Mouse (Mus musculus): ENCODE results near the gene Stox1. TPM values are rescaled to one million over a fixed set of nuclear protein-coding genes. Genes with fewer than 3 reads are reported as not detected.
A peak's percentile ranks its signal among the peaks of the same experiment; 100 is the strongest.

Stox1 gene
- 2.7 and 3.1 TPM in 2 replicates for polyA plus RNA-seq (2014; fragmentation: Nextera tagmentation; extraction: Ambion mirVana)

DNA sequence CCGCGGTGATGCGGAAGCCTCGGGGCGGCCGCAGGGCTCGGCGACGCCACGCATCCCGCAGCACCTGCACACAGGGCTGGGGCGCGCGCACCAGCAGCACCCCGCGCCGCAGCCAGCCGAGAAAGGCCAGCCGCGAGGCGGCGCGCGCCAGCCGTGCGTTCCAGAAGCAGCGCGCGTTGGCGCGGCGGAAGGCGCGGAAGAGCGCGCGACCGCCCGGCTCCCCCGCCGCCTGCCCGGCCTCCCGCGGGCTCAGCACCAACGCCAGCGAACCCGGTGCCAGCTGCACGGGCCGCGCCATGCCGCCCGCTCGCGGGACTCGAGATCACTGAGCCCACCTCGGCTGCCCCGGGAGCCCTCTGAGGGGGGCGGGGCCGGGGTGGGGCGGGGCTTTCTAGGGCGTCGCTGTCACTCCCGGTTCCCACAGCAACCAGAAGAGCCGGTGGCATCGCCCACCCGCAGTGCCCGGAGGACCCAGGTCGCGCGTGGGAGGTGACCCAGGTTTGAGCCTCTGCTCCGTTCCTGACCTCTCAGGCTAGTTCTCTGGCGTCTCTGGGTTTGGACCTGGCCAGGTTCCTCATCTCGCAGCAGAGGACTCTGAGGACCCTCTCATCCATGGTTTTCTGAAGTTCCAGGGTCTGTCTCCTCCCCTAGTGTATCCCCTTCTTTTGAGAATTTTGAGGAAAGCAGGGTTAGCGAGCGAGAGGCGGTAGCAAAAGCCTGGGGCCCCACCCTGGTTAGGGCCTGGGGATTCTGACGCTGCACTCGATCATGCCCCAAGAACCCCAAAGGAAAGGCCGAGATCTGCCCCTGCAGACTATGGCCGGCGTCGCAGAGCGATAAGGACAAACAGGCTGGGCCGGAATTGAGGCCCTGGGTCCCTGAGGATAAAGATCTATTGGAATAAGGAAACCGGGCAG, at the start of gene Stox1:
TSS of gene Stox1 (minus strand) at position 358 of the 917 bp plus-strand sequence.
- under 1% methylated on average over 80 of the region's 85 CpGs for WGBS

DNA sequence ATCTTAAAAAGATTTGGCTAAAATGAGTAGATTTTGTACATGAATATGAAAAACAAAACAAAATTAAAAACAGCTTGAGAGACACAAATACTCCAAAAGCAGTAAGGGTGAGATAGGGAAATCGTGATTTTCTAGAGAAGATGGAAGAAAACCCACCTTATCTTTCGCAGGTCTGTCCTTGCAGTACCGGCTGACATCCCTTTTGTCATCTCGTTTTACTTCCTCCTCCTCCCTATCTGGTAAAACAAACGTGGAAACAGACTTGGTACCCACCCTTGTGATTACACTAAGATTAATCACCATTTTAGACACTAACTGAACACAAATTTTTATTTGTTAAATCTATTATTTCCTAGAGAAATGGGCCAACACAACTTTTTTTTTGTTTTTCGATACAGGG, 24.9 kb upstream of the Stox1 start:
- no peak for ATAC-seq (replicated peaks; ENCODE audit: insufficient number of reproducible peaks, low FRiP score, low TSS enrichment, low read depth)
- no peaks in the 10 kb centered on the region for H3K4me1 ChIP-seq (ENCODE audit: control insufficient read depth, insufficient read depth, low read length)
- no peak overlapping the region for H3K4me3 ChIP-seq (ENCODE audit: low read depth, low read length)
- H3K4me2 ChIP-seq (ENCODE audit: low read depth, low read length): no peak overlapping the region
- DNase-seq (ENCODE audit: low spot score): no peak
- no peaks in the 10 kb centered on the region for H3K9me3 ChIP-seq (replicated peaks; ENCODE audit: control insufficient read depth, low read length)
- H3K36me3 ChIP-seq (replicated peaks; ENCODE audit: control insufficient read depth, insufficient read depth, low read depth, low read length): peaks cover 19% of the 10 kb centered on the region
- H3K27me3 ChIP-seq (ENCODE audit: control insufficient read depth, insufficient read depth, low read length): no peaks in the 10 kb centered on the region
- WGBS: 85% methylated on average over 6 of the region's 6 CpGs
- H3K9ac ChIP-seq (replicated peaks; ENCODE audit: low read length): no peak overlapping the region
- no peak overlapping the region for H3K27ac ChIP-seq (replicated peaks; ENCODE audit: low read depth, low read length)

More for the DNA sequence above, at the start of gene Stox1:
- DNase-seq (ENCODE audit: low spot score): peak; percentile 77
- Histone ChIP-seq H3K36me3 (replicated peaks; ENCODE audit: control insufficient read depth, insufficient read depth, low read depth, low read length) (no peaks in the 10 kb centered on the region), H3K9ac (replicated peaks; ENCODE audit: low read length) (peak within 1 kb of the TSS; percentile 61), H3K4me2 (ENCODE audit: low read depth, low read length) (peak within 1 kb of the TSS; percentile 81), H3K9me3 (replicated peaks; ENCODE audit: control insufficient read depth, low read length) (no peaks in the 10 kb centered on the region), H3K4me3 (ENCODE audit: low read depth, low read length) (peak within 1 kb of the TSS; percentile 69), H3K27me3 (ENCODE audit: control insufficient read depth, insufficient read depth, low read length) (0 out of 2 replicates have a peak, but pooled peaks cover 2% of the 10 kb centered on the region), H3K4me1 (ENCODE audit: control insufficient read depth, insufficient read depth, low read length) (peaks cover 8% of the 10 kb centered on the region), H3K27ac (replicated peaks; ENCODE audit: low read depth, low read length) (no peak within 1 kb of the TSS)
- peak; percentile 57; the same call in 1 of the 2 replicates for ATAC-seq (replicated peaks; ENCODE audit: insufficient number of reproducible peaks, low FRiP score, low TSS enrichment, low read depth)

DNA sequence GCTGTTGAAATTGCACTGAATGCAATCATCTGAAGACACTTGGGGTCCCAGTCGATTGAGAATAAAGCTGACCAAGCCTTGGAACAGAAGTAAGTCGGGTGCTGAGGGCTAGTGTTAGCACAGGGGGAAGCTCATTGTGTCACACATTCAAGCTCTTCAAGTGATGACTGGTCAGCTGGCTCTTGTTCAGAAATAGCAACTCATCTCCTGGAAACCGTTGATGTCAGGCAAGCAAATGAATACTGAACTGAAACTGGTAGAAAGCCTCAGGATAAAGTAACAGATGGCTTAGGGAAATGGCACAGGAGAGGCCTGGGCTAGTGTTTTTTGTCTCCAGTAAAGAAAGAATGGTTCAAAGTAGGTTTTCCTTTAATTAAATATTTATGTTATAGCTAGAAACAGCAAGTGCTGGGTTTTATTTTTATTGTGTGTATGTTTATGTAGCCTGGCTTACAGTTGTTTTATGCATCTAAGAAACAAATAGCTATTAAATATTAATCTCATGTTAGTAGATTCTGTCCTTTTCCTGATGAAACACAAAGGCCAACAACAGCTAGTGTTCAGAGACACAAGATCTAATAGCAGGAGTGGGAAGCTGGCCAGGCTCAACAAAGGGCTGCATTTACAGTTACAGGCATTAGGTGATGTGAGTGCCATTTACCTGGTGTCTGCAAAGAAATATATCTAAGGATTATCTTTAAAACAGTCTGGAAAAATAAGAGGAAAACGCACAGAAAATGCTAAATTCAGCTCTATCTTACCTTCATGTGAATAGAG, 14.2 kb upstream of the Stox1 start:
- no peak overlapping the region for H3K27ac ChIP-seq (replicated peaks; ENCODE audit: low read depth, low read length)

DNA sequence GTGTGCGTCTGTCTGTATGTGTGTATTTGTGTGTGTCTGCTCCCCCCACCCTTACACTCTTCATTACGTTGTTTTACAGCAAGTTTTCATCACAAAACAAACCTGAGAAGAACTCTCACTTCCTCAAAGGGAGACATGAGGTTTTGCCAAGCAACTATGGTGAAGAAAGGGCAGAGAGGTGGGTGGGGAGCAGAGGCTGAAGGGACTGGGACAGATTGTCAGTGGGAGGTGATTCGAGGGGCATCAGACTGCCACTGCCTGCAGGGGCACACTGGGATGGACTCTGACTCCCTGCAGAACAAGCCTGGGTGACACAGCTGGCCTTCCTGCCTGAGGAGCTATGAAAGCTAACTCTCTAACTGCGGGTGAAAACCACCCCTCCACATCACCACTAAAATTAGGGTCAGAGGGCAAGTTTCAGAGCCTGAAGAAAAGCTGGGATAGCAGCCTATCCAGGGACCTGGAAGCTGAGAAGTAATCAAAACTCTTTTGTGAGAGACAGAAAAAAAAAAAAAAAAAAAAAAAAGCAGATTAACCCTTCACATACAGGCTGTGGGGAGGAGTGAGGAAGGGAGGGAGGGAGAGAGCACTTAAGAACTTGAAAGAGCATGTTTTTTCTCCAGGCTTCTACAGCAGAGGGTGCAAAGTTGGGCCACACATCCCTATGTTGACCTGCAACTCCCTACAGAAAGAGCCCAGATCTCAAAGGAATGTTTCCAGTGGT, 11.2 kb upstream of the Stox1 start:
- Histone ChIP-seq H3K36me3 (replicated peaks; ENCODE audit: control insufficient read depth, insufficient read depth, low read depth, low read length) (peaks cover 4% of the 10 kb centered on the region), H3K9ac (replicated peaks; ENCODE audit: low read length) (no peak overlapping the region), H3K27me3 (ENCODE audit: control insufficient read depth, insufficient read depth, low read length) (no peaks in the 10 kb centered on the region), H3K4me3 (ENCODE audit: low read depth, low read length) (no peak overlapping the region), H3K4me1 (ENCODE audit: control insufficient read depth, insufficient read depth, low read length) (no peaks in the 10 kb centered on the region; the same call in 1 of the 2 replicates), H3K27ac (replicated peaks; ENCODE audit: low read depth, low read length) (no peak overlapping the region), H3K9me3 (replicated peaks; ENCODE audit: control insufficient read depth, low read length) (no peaks in the 10 kb centered on the region), H3K4me2 (ENCODE audit: low read depth, low read length) (no peak overlapping the region)
- WGBS: 34% methylated on average over 4 of the region's 4 CpGs
- DNase-seq (ENCODE audit: low spot score) (peak; percentile 36), ATAC-seq (replicated peaks; ENCODE audit: insufficient number of reproducible peaks, low FRiP score, low TSS enrichment, low read depth) (peak; percentile 44; the same call in 1 of the 2 replicates)

More for the DNA sequence above, 14.2 kb upstream of the Stox1 start:
- ATAC-seq (replicated peaks; ENCODE audit: insufficient number of reproducible peaks, low FRiP score, low TSS enrichment, low read depth): no peak
- 89% methylated on average over 4 of the region's 4 CpGs for WGBS
- Histone ChIP-seq H3K9me3 (replicated peaks; ENCODE audit: control insufficient read depth, low read length) (no peaks in the 10 kb centered on the region), H3K4me3 (ENCODE audit: low read depth, low read length) (no peak overlapping the region), H3K4me1 (ENCODE audit: control insufficient read depth, insufficient read depth, low read length) (no peaks in the 10 kb centered on the region; the same call in 1 of the 2 replicates), H3K27me3 (ENCODE audit: control insufficient read depth, insufficient read depth, low read length) (no peaks in the 10 kb centered on the region), H3K9ac (replicated peaks; ENCODE audit: low read length) (no peak overlapping the region), H3K4me2 (ENCODE audit: low read depth, low read length) (no peak overlapping the region), H3K36me3 (replicated peaks; ENCODE audit: control insufficient read depth, insufficient read depth, low read depth, low read length) (peaks cover 18% of the 10 kb centered on the region)
- no peak for DNase-seq (ENCODE audit: low spot score)

DNA sequence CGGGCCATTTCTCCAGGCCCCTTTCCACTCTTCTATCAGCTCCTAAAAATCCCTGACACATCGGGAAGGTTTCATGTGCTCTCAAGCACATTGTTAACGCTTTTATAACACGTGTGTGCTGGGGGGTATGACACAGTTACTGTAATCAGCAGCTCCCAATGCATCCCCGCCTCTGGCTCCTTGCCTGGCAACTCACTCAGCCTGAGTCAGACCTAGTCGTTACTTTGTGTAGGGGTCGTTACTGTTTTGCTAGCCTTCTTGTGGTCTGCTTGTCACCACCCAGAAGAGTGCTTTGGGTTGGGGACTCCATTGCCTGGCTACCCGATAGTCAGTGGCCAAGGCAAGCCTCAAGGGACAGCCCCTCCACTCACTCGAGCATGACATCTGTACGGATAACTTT, 4.9 kb upstream of the Stox1 start:
- 0 out of 2 replicates have a peak, but pooled peaks cover 2% of the 10 kb centered on the region for H3K27me3 ChIP-seq (ENCODE audit: control insufficient read depth, insufficient read depth, low read length)
- no peak for DNase-seq (ENCODE audit: low spot score)
- no peak overlapping the region for H3K4me2 ChIP-seq (ENCODE audit: low read depth, low read length)
- H3K36me3 ChIP-seq (replicated peaks; ENCODE audit: control insufficient read depth, insufficient read depth, low read depth, low read length): no peaks in the 10 kb centered on the region
- WGBS: 77% methylated on average over 10 of the region's 10 CpGs
- ATAC-seq (replicated peaks; ENCODE audit: insufficient number of reproducible peaks, low FRiP score, low TSS enrichment, low read depth): no peak
- H3K4me1 ChIP-seq (ENCODE audit: control insufficient read depth, insufficient read depth, low read length): peaks cover 3% of the 10 kb centered on the region; the same call in 1 of the 2 replicates
- no peak overlapping the region for H3K4me3 ChIP-seq (ENCODE audit: low read depth, low read length)
- no peak overlapping the region for H3K9ac ChIP-seq (replicated peaks; ENCODE audit: low read length)
- H3K27ac ChIP-seq (replicated peaks; ENCODE audit: low read depth, low read length): no peak overlapping the region
- no peaks in the 10 kb centered on the region for H3K9me3 ChIP-seq (replicated peaks; ENCODE audit: control insufficient read depth, low read length)

DNA sequence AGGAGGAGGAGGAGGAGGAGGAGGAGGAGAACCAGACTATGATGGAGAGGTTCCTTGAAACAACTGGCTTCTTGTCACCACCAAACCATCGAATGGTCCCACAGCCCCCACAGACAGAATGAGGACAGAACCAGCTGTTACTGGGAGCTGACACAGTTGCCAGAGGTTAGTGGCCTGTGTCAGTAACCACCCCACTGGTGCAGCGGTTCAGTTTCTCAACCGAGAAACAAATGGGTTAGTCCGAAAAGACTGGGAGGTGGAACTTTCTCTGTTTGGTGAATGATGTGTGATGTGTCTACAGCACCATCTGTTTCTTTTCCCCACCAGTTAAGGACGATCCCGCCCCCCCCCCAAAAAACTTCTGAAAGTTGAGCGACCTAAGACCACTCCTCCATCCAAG, 992 bp downstream of the Stox1 start:
- WGBS: 26% methylated on average over 7 of the region's 7 CpGs
- H3K27me3 ChIP-seq (ENCODE audit: control insufficient read depth, insufficient read depth, low read length): 0 out of 2 replicates have a peak, but pooled peaks cover 2% of the 10 kb centered on the region
- H3K27ac ChIP-seq (replicated peaks; ENCODE audit: low read depth, low read length): no peak overlapping the region
- H3K4me2 ChIP-seq (ENCODE audit: low read depth, low read length): no peak overlapping the region
- DNase-seq (ENCODE audit: low spot score) (no peak), ATAC-seq (replicated peaks; ENCODE audit: insufficient number of reproducible peaks, low FRiP score, low TSS enrichment, low read depth) (no peak)
- H3K4me3 ChIP-seq (ENCODE audit: low read depth, low read length): no peak overlapping the region
- no peaks in the 10 kb centered on the region for H3K36me3 ChIP-seq (replicated peaks; ENCODE audit: control insufficient read depth, insufficient read depth, low read depth, low read length)
- H3K9me3 ChIP-seq (replicated peaks; ENCODE audit: control insufficient read depth, low read length): no peaks in the 10 kb centered on the region
- H3K9ac ChIP-seq (replicated peaks; ENCODE audit: low read length): no peak overlapping the region
- H3K4me1 ChIP-seq (ENCODE audit: control insufficient read depth, insufficient read depth, low read length): peaks cover 8% of the 10 kb centered on the region

DNA sequence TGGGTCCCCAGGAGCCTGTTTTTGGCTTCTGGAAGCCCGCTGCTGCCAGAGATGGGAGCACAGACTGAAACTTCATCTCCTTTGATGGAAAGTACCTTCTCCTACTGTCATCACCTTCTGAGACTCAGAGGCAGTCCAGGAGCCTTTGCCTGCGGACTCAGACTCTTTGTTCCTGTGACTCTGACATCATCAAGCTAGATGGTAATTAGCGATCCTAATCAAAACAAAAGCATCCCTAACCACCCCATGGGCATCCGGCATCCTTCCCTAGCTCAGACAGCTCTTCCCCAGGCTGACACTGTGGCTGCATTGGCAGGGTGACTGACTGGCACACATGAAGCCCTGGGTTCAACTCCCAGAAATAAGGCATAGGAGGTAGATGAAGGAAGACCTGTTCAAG, 3.2 kb downstream of the Stox1 start:
- H3K36me3 ChIP-seq (replicated peaks; ENCODE audit: control insufficient read depth, insufficient read depth, low read depth, low read length): no peaks in the 10 kb centered on the region
- no peak for DNase-seq (ENCODE audit: low spot score)
- 15% methylated on average over 4 of the region's 4 CpGs for WGBS
- no peaks in the 10 kb centered on the region for H3K9me3 ChIP-seq (replicated peaks; ENCODE audit: control insufficient read depth, low read length)
- no peak overlapping the region for H3K4me2 ChIP-seq (ENCODE audit: low read depth, low read length)
- no peak overlapping the region for H3K4me3 ChIP-seq (ENCODE audit: low read depth, low read length)
- H3K4me1 ChIP-seq (ENCODE audit: control insufficient read depth, insufficient read depth, low read length): peaks cover 8% of the 10 kb centered on the region
- no peak overlapping the region for H3K9ac ChIP-seq (replicated peaks; ENCODE audit: low read length)
- no peak for ATAC-seq (replicated peaks; ENCODE audit: insufficient number of reproducible peaks, low FRiP score, low TSS enrichment, low read depth)
- no peak overlapping the region for H3K27ac ChIP-seq (replicated peaks; ENCODE audit: low read depth, low read length)
- H3K27me3 ChIP-seq (ENCODE audit: control insufficient read depth, insufficient read depth, low read length): 0 out of 2 replicates have a peak, but pooled peaks cover 2% of the 10 kb centered on the region
